Mouse (Mus musculus) MEL (cell line): ENCODE results near the gene Nr2c1. TPM values are rescaled to one million over a fixed set of nuclear protein-coding genes. Genes with fewer than 3 reads are reported as not detected.

Source experiments
- DNase-seq: peaks from one replicate; pipeline ENCODE4 v3.0.0; 2011; ENCODE audit warnings: low read depth, low spot score
- H3K27ac ChIP-seq: 2 replicates; pipeline ENCODE4 v1.5.1; 2012; ENCODE audit warnings: low read depth, mild to moderate bottlenecking, control low read depth, low read length, moderate library complexity; ENCODE audit not compliant: control insufficient read depth
- H3K27me3 ChIP-seq, 2 experiments: fragments of 150-350 bp in 1 of 2; sonication (generic) in 1 of 2; 2 replicates each; pipeline ENCODE4 v1.6.1; 2012; ENCODE audit warnings: low read length in 2 of 2, mild to moderate bottlenecking in 2 of 2, improper control_type of control experiment in 1 of 2, moderate library complexity in 1 of 2; ENCODE audit not compliant: insufficient read depth in 2 of 2, control insufficient read depth in 1 of 2
- H3K36me3 ChIP-seq, 2 experiments: 2 replicates each; pipeline ENCODE4 v1.6.1; 2012 to 2014; ENCODE audit warnings: low read length in 2 of 2, improper control_type of control experiment in 1 of 2, inconsistent platforms in 1 of 2, mild to moderate bottlenecking in 1 of 2; ENCODE audit not compliant: insufficient read depth in 2 of 2, control insufficient read depth in 1 of 2
- H3K4me1 ChIP-seq, 2 experiments: fragments of 150-350 bp in 1 of 2; sonication (generic) in 1 of 2; 2 replicates each; pipeline ENCODE4 v1.6.1; 2012; ENCODE audit warnings: low read length in 2 of 2, improper control_type of control experiment in 1 of 2, mild to moderate bottlenecking in 1 of 2; ENCODE audit not compliant: insufficient read depth in 2 of 2, control insufficient read depth in 1 of 2
- H3K4me3 ChIP-seq, 2 experiments: fragments of 150-350 bp in 1 of 2; sonication (generic) in 1 of 2; 2 replicates each; pipeline ENCODE4 v1.5.1; 2012; ENCODE audit warnings: low read depth in 2 of 2, low read length in 2 of 2, mild to moderate bottlenecking in 2 of 2, moderate library complexity in 2 of 2, control low read depth in 1 of 2, improper control_type of control experiment in 1 of 2; ENCODE audit not compliant: control insufficient read depth in 1 of 2, insufficient read depth in 1 of 2
- H3K79me2 ChIP-seq: 2 replicates; pipeline ENCODE4 v1.6.1; 2012; ENCODE audit warnings: mild to moderate bottlenecking, low read length, moderate library complexity; ENCODE audit not compliant: control insufficient read depth, poor library complexity, insufficient read depth
- H3K9ac ChIP-seq: 2 replicates; pipeline ENCODE4 v1.6.1; 2012; ENCODE audit warnings: low read depth, mild to moderate bottlenecking, control low read depth, low read length, moderate library complexity; ENCODE audit not compliant: control insufficient read depth, poor library complexity, severe bottlenecking
- H3K9me3 ChIP-seq: fragments of 150-350 bp; sonication (generic); replicated peaks from 2 replicates; pipeline ENCODE4 v1.6.1; 2012; ENCODE audit warnings: mild to moderate bottlenecking, low read length, improper control_type of control experiment, moderate library complexity; ENCODE audit not compliant: insufficient read depth
- BHLHE40 ChIP-seq: IDR thresholded peaks from 2 replicates; pipeline ENCODE4 v1.6.1; 2012; ENCODE audit warnings: low read depth, mild to moderate bottlenecking, inconsistent platforms, low read length, improper control_type of control experiment, borderline replicate concordance
- CTCF ChIP-seq, 3 experiments: IDR thresholded peaks in 2 of 3; conservative IDR thresholded peaks in 1 of 3; 2 replicates each; pipeline ENCODE4 v1.5.1; 2011 to 2012; ENCODE audit warnings: low read length in 3 of 3, low read depth in 2 of 3, mild to moderate bottlenecking in 2 of 3, improper control_type of control experiment in 1 of 3, inconsistent platforms in 1 of 3, mixed read lengths in 1 of 3, moderate library complexity in 1 of 3; ENCODE audit not compliant: control insufficient read depth in 1 of 3, insufficient read depth in 1 of 3, poor library complexity in 1 of 3, severe bottlenecking in 1 of 3
- EP300 ChIP-seq, 2 experiments: IDR thresholded peaks; 2 replicates each; pipeline ENCODE4 v1.6.1; 2011; ENCODE audit warnings: improper control_type of control experiment in 2 of 2, low read length in 2 of 2, low read depth in 1 of 2, mild to moderate bottlenecking in 1 of 2
- ETS1 ChIP-seq: IDR thresholded peaks from 2 replicates; pipeline ENCODE4 v1.6.1; 2012; ENCODE audit warnings: low read depth, mild to moderate bottlenecking, inconsistent platforms, low read length, improper control_type of control experiment, moderate library complexity
- GABPA ChIP-seq: IDR thresholded peaks from 2 replicates; pipeline ENCODE4 v1.6.1; 2012; ENCODE audit warnings: low read depth, mild to moderate bottlenecking, inconsistent platforms, low read length, improper control_type of control experiment, moderate library complexity
- GATA1 ChIP-seq: IDR thresholded peaks from 2 replicates; pipeline ENCODE4 v1.6.1; 2011; ENCODE audit warnings: low read depth, low read length, improper control_type of control experiment
- MAFK ChIP-seq: IDR thresholded peaks from 2 replicates; pipeline ENCODE4 v1.6.1; 2011; ENCODE audit warnings: low read depth, mild to moderate bottlenecking, low read length, improper control_type of control experiment, borderline replicate concordance
- MXI1 ChIP-seq: IDR thresholded peaks from 2 replicates; pipeline ENCODE4 v1.6.1; 2011; ENCODE audit warnings: mild to moderate bottlenecking, low read depth, low read length, improper control_type of control experiment
- MYC ChIP-seq: IDR thresholded peaks from 2 replicates; pipeline ENCODE4 v1.6.1; 2011; ENCODE audit warnings: low read depth, mild to moderate bottlenecking, low read length, improper control_type of control experiment, moderate library complexity
- POLR2A ChIP-seq, 2 experiments: IDR thresholded peaks; 2 replicates each; pipeline ENCODE4 v1.6.1; 2011 to 2012; ENCODE audit warnings: low read length in 2 of 2, mild to moderate bottlenecking in 2 of 2, control low read depth in 1 of 2, improper control_type of control experiment in 1 of 2, low read depth in 1 of 2, moderate library complexity in 1 of 2; ENCODE audit not compliant: control insufficient read depth in 1 of 2, insufficient read depth in 1 of 2, poor library complexity in 1 of 2
- RAD21 ChIP-seq: IDR thresholded peaks from 2 replicates; pipeline ENCODE4 v1.6.1; 2011; ENCODE audit warnings: mild to moderate bottlenecking, low read depth, low read length, improper control_type of control experiment
- RCOR1 ChIP-seq: IDR thresholded peaks from 2 replicates; pipeline ENCODE4 v1.6.1; 2012; ENCODE audit warnings: low read depth, mild to moderate bottlenecking, inconsistent platforms, low read length, improper control_type of control experiment
- SIN3A ChIP-seq: IDR thresholded peaks from 2 replicates; pipeline ENCODE4 v1.6.1; 2012; ENCODE audit warnings: low read length, improper control_type of control experiment, inconsistent platforms
- TAL1 ChIP-seq: IDR thresholded peaks from 2 replicates; pipeline ENCODE4 v1.6.1; 2012; ENCODE audit warnings: mild to moderate bottlenecking, inconsistent platforms, low read length, moderate library complexity, mixed read lengths
- TBP ChIP-seq: IDR thresholded peaks from 2 replicates; pipeline ENCODE4 v1.8.0; 2011; ENCODE audit warnings: low read depth, low read length, improper control_type of control experiment
- UBTF ChIP-seq: IDR thresholded peaks from 2 replicates; pipeline ENCODE4 v1.6.1; 2012; ENCODE audit warnings: low read depth, mild to moderate bottlenecking, inconsistent platforms, low read length, improper control_type of control experiment, moderate library complexity, borderline replicate concordance; ENCODE audit not compliant: insufficient read depth
- USF1 ChIP-seq: IDR thresholded peaks from 2 replicates; pipeline ENCODE4 v1.6.1; 2014; ENCODE audit warnings: low read depth, mild to moderate bottlenecking, inconsistent platforms, low read length, improper control_type of control experiment, moderate library complexity
- ZC3H11A ChIP-seq: IDR thresholded peaks from 2 replicates; pipeline ENCODE4 v1.6.1; 2012; ENCODE audit warnings: low read depth, mild to moderate bottlenecking, inconsistent platforms, low read length, improper control_type of control experiment
- ZKSCAN1 ChIP-seq: IDR thresholded peaks from 2 replicates; pipeline ENCODE4 v1.6.1; 2012; ENCODE audit warnings: low read depth, mild to moderate bottlenecking, inconsistent platforms, low read length, improper control_type of control experiment, moderate library complexity
- ZMIZ1 ChIP-seq: IDR thresholded peaks from 2 replicates; pipeline ENCODE4 v1.6.1; 2012; ENCODE audit warnings: low read depth, mild to moderate bottlenecking, inconsistent platforms, low read length, improper control_type of control experiment, moderate library complexity
- ZNF384 ChIP-seq: IDR thresholded peaks from 2 replicates; pipeline ENCODE4 v1.6.1; 2012; ENCODE audit warnings: low read depth, mild to moderate bottlenecking, inconsistent platforms, low read length, improper control_type of control experiment
- polyA plus RNA-seq, 2 experiments: library from polyadenylated mRNA; stranded (reverse) in 1 of 2; unstranded in 1 of 2; fragments of >175 nt in 1 of 2; fragments of >200 nt in 1 of 2; gene quantifications; 2 replicates each; pipeline versions ENCODE4 v1.2.1 to v1.2.4; 2012; ENCODE audit warnings: low replicate concordance in 2 of 2, low read depth in 1 of 2; ENCODE audit not compliant: insufficient read length in 2 of 2, insufficient read depth in 1 of 2, missing spikeins in 1 of 2
- total RNA-seq: library from RNA; depleted of rRNA; stranded (reverse); fragments of 300-350 nt; gene quantifications from 2 replicates; pipeline ENCODE4 v1.2.3, GENCODE M21; 2012

Nr2c1 gene
- total and polyA plus RNA-seq, 3 experiments: 3.3 to 5.7 TPM; not detected in 1

- no peak overlapping the region for H3K27ac ChIP-seq
Observed at GRCm38 (mm10) chr10:94165426-94165825, 17.6 kb downstream of the Nr2c1 start.

GRCm38 (mm10) chr10:94167051-94167750 lies 19.4 kb downstream of the Nr2c1 start:
- H3K4me1 ChIP-seq: peaks cover 2 to 4% of the 10 kb centered on the region in 2 experiments; a peak in 3 of 4 replicates
- no peak overlapping the region for H3K4me3 ChIP-seq
- H3K27me3 ChIP-seq: no peaks in the 10 kb centered on the region
- no peak for TF ChIP-seq ETS1
- no peak for TF ChIP-seq POLR2A (IDR thresholded peaks at IDR 0.05; ENCODE audit: control insufficient read depth in 1 of 2, insufficient read depth in 1 of 2, low read depth in 1 of 2, low read length in 2 of 2, poor library complexity in 1 of 2)
- TF ChIP-seq MXI1: no peak
- no peak for TF ChIP-seq RAD21
- no peak for TF ChIP-seq BHLHE40
- no peak for TF ChIP-seq EP300 (IDR thresholded peaks at IDR 0.05; ENCODE audit: low read depth in 1 of 2, low read length in 2 of 2)
- no peak for TF ChIP-seq ZNF384
- TF ChIP-seq ZC3H11A: no peak
- no peak for TF ChIP-seq ZMIZ1
- TF ChIP-seq MYC: no peak
- no peak for TF ChIP-seq TAL1
- H3K79me2 ChIP-seq: no peaks in the 10 kb centered on the region
- no peaks in the 10 kb centered on the region for H3K9me3 ChIP-seq
- H3K36me3 ChIP-seq: peaks cover 3 to 9% of the 10 kb centered on the region in 2 experiments; a peak in 3 of 4 replicates
- H3K27ac ChIP-seq: no peak overlapping the region
- no peak for DNase-seq
- H3K9ac ChIP-seq: no peak overlapping the region

More at GRCm38 (mm10) chr10:94165426-94165825, 17.6 kb downstream of the Nr2c1 start:
- no peaks in the 10 kb centered on the region for H3K9me3 ChIP-seq
- H3K36me3 ChIP-seq: peaks cover 2 to 9% of the 10 kb centered on the region in 2 experiments; a peak in 3 of 4 replicates
- peaks cover 2 to 4% of the 10 kb centered on the region in 2 experiments; a peak in 3 of 4 replicates for H3K4me1 ChIP-seq
- no peaks in the 10 kb centered on the region for H3K27me3 ChIP-seq
- no peak overlapping the region for H3K4me3 ChIP-seq
- H3K79me2 ChIP-seq: no peaks in the 10 kb centered on the region
- TF ChIP-seq EP300 (IDR thresholded peaks at IDR 0.05; ENCODE audit: low read depth in 1 of 2, low read length in 2 of 2): no peak
- TF ChIP-seq SIN3A: no peak
- no peak for TF ChIP-seq ETS1
- no peak for TF ChIP-seq GABPA
- no peak for TF ChIP-seq MAFK
- no peak for TF ChIP-seq TBP
- no peak for TF ChIP-seq USF1
- TF ChIP-seq CTCF (IDR thresholded peaks at IDR 0.05 in 2 of 3, conservative IDR thresholded peaks at IDR 0.05 in 1 of 3; ENCODE audit: control insufficient read depth in 1 of 3, insufficient read depth in 1 of 3, low read depth in 2 of 3, low read length in 3 of 3, poor library complexity in 1 of 3, severe bottlenecking in 1 of 3): no peak
- TF ChIP-seq ZKSCAN1: no peak
- no peak for TF ChIP-seq ZC3H11A
- no peak for TF ChIP-seq UBTF
- no peak for TF ChIP-seq RCOR1
- TF ChIP-seq GATA1: no peak
- no peak overlapping the region for H3K9ac ChIP-seq
- no peak for DNase-seq
